ENCODE assay signal across 8 mouse cellular contexts in the genomic region with DNA sequence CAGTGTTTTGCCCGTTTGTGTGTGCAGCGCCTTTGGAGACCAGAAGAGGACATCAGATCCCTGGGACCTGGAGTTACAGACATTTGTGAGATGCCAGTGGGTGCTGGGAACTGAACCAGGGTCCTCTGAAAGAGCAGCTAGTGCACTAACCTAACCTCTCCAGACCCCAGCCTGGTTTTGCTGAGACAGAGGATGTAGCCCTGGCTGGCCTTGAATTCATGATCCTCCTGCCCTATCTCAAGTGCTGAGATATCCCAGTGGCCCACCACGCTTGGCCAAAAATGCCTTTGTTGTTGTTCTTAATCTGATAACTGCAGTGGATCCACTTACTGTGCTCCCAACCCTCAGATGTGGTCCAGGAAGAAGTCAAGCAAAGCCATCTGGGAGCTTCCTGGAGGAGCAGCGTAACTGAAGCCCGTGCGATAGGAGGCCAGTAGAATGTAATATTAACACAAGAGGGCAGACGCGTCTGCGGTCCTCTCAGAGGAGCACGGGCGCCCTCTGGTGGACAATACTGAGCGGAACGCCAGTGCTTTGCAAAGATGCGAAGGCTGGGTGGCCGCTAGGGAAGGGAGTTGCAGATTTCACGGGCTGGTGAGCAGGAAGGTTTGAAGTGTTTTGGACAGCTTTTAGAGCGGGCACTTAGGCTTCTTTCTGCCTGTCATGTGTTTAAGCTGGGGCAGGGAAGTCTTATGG.
A peak's percentile ranks its signal among the peaks of the same experiment; 100 is the strongest.
DNase-seq lines count a peak whose midpoint lies in the region; ATAC-seq lines count a peak whose summit lies in the region.

No protein-coding gene starts in this region.

- no peaks in the 10 kb centered on the region for H3K27me3 ChIP-seq in intestine, embryonic 16.5 days (replicated peaks; ENCODE audit: control insufficient read depth, insufficient read depth, low read length)
- H3K27me3 ChIP-seq in midbrain, embryonic 11.5 days (ENCODE audit: control insufficient read depth, insufficient read depth, low read length), result no peaks in the 10 kb centered on the region

- H3K9ac ChIP-seq in intestine, embryonic 16.5 days (ENCODE audit: low read depth, low read length), result no peak overlapping the region
- H3K9ac ChIP-seq in midbrain, embryonic 11.5 days (ENCODE audit: low read length), result no peak overlapping the region

- no peak overlapping the region for H3K27ac ChIP-seq in intestine, embryonic 16.5 days (ENCODE audit: low read length)
- no peak overlapping the region for H3K27ac ChIP-seq in midbrain, embryonic 11.5 days (ENCODE audit: low read depth, low read length)

- H3K9me3 ChIP-seq in intestine, embryonic 16.5 days (ENCODE audit: control insufficient read depth, low read length), result 0 out of 2 replicates have a peak, but pooled peaks cover 3% of the 10 kb centered on the region
- no peaks in the 10 kb centered on the region for H3K9me3 ChIP-seq in midbrain, embryonic 11.5 days (ENCODE audit: control insufficient read depth, low read length)

- peak overlapping the region; percentile 39; the same call in 1 of the 2 replicates for H3K4me2 ChIP-seq in intestine, embryonic 16.5 days (ENCODE audit: low read depth, low read length)
- H3K4me2 ChIP-seq in midbrain, embryonic 11.5 days, result no peak overlapping the region

- intact Hi-C loops in left cerebral cortex, postnatal 36 days (cut with DNase I), result loop anchor here (10.0 kb wide), 1 partner anchor 198 kb away; no protein-coding TSS in a partner anchor

- H3K4me1 ChIP-seq in intestine, embryonic 16.5 days (ENCODE audit: control insufficient read depth, insufficient read depth, low read length), result 0 out of 2 replicates have a peak, but pooled peaks cover 2% of the 10 kb centered on the region
- no peaks in the 10 kb centered on the region for H3K4me1 ChIP-seq in midbrain, embryonic 11.5 days (ENCODE audit: control insufficient read depth, insufficient read depth, low read length)

- ATAC-seq in intestine, embryonic 16.5 days, result peak; percentile 80
- peak; percentile 80 for ATAC-seq in midbrain, embryonic 11.5 days (ENCODE audit: low FRiP score)

- no peaks in the 10 kb centered on the region for H3K36me3 ChIP-seq in intestine, embryonic 16.5 days (ENCODE audit: control insufficient read depth, insufficient read depth, low read length)
- no peaks in the 10 kb centered on the region for H3K36me3 ChIP-seq in midbrain, embryonic 11.5 days (ENCODE audit: control insufficient read depth, insufficient read depth, low read length)

- DNase-seq in adrenal gland, adult 18-20 months (ENCODE audit: low spot score in 2 of 2), result peak; percentile 91 to 95
- peak; percentile 92 for DNase-seq in embryo, embryonic 11.5 days (ENCODE audit: low read depth, low spot score)
- peak; percentile 85 to 94 for DNase-seq in gastrocnemius, postnatal 4 days (ENCODE audit: low spot score in 2 of 2)
- DNase-seq in left cerebral cortex, postnatal 36 days (ENCODE audit: low spot score in 2 of 2), result peak; percentile 83 to 86
- DNase-seq in midbrain, embryonic 11.5 days (ENCODE audit: low spot score, missing footprints), result peak; percentile 99
- DNase-seq in right cerebral cortex, postnatal 4 days, result peak; percentile 98
- peak; percentile 76 for DNase-seq in yolk sac, embryonic 10.5 days (ENCODE audit: low spot score)

- 19% methylated on average over 17 of the region's 17 CpGs for WGBS in intestine, embryonic 16.5 days
- WGBS in midbrain, embryonic 11.5 days, result 21% methylated on average over 17 of the region's 17 CpGs

- no peak overlapping the region; the same call in 1 of the 2 replicates for H3K4me3 ChIP-seq in intestine, embryonic 16.5 days (ENCODE audit: low read length)
- H3K4me3 ChIP-seq in midbrain, embryonic 11.5 days (ENCODE audit: low read depth, low read length), result no peak overlapping the region
